Mouse (Mus musculus) urinary bladder, postnatal 14 days (tissue): Measurements from ENCODE around the gene Dnajb13.

Source experiments
- DNase-seq: peaks from one replicate; pipeline ENCODE4 v3.0.0; 2021; ENCODE audit warnings: low spot score

Dnajb13 gene

DNA sequence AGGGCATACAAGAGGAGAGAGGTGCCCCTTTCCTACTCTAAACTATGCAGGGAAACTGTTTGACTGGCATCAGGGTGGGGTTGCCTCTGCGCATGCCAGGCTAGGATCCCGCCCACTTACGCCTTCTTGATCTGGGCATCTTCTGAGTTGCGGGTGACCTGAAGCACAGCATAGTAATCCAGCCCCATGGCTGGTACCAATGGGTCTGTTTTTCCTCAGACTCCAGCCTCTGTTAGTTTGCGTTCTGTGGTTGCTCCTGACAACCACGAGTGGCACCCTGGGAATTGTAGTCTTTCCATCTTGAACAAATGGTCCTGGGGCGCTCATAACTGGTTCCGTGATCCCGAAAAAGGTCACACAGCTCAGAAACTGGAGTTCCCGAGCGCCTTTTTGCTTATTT, at the start of gene Dnajb13:
Dnajb13 (minus strand) TSS at position 388 of the 400 bp plus-strand sequence.
- no peak for DNase-seq

DNA sequence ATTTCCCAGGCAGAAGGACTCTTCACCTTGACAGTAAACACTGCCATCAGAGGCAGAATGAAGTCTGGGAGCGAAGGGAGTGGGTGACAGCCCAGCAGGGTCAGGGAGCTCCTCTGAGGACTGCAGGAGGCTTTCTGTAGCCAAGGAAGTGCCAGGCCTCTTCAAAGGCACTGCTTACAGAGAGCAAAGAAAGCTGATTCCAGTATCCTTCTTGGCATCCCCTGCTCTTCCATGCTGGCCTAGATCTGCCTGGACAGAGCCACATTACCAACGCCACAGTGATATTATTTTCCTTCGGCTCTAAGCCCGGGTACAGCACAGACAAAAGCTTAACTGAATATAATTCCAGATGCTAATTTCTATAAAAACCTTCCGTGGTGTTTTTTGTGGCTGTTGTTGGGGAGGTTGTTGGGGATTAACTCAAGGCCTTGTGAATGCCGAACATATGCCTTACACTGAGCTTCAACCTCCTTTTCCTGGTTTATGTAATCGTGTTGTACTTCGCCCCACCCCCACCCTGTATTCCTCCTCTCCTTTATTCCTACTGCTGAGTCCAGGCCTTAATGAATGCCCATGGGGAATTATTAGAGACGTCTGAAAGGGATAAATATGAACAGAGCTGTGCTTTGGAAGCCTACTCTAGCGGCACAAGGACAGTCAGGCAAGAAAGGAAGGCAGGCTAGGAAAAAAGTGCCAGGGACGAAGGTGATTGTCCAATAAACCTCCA, 47.3 kb upstream of the Dnajb13 start:
- DNase-seq, result no peak

DNA sequence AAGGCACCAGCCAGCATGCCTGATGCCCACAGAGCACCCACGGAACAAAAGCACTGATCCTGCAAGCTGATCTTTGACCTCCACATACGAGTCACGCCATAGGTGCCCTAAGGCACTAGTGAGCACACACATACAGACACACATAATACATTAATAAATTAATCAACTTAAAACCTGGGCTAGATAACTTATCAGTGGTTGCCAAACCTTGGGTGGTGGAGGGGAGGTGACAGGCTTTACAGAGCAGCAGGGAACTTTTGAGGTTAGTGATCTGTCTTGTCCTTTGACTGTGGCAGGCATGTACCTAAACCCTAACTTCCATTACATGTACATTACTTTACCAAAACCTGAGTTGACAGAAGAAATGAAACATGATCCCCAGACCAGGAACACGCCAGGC, 44.6 kb upstream of the Dnajb13 start:
- DNase-seq, result no peak

DNA sequence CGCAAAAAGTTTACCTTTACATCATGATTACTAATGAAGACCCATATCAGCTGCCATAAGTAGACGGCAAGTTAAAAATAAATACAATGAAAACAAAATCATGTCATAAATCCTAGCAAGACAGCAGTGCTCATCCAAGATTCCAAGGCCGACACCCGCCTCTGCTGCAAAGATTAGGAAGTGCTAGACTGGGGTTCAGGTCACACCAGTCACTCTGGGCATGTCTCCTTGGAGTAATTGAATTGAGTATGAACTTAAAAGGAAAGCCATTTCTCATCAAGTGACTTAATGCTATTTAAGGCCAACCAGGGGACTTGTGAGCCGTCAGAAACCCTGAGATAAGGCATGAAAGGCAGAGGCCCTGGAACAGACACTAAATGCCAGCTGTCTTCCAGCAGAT, 42.5 kb upstream of the Dnajb13 start:
- no peak for DNase-seq

DNA sequence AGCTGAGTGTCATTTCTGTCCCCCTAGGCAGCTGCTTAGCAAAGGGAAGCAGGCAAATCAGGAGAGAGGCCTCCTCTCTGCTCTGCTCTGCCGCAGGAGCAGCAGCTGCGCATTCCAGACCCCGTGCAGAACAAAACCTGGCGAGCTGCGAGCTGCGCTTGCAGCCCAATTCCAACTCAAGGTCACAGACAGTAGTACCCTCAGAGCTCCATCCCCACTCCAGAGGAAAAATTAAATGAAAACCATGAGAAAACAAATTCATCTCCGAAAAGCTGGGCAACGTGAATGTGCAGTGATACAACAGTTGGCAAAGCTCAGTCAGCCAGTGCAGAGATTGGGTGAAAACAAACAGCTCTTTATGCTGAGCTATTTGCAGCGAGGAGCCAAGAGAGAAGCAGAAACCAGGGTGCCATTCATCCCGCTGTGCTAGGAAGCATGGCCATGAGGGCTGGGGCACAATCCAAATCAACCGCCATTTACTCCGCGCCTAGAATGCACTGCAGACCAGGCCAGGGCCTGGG, 40.7 kb upstream of the Dnajb13 start:
- no peak for DNase-seq

DNA sequence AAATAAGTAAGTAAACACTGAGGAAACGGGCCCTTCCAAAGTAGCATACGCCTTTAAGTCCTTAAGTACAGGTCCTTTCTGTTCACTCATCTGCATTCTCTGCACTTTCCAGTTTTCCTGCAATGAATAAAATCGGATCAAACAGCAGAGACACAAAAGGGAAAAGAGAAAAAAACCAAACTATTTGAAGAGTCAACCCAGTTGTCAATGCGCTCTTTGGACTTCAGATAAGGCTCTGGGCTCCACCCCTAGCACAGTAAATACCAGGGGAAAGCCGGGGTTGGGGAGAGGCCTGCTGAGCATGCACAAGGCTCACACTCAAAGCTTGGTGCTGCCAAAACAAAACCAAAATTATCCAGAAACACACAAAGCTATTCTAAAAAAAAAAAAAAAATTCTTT, 40.2 kb upstream of the Dnajb13 start:
- no peak for DNase-seq

DNA sequence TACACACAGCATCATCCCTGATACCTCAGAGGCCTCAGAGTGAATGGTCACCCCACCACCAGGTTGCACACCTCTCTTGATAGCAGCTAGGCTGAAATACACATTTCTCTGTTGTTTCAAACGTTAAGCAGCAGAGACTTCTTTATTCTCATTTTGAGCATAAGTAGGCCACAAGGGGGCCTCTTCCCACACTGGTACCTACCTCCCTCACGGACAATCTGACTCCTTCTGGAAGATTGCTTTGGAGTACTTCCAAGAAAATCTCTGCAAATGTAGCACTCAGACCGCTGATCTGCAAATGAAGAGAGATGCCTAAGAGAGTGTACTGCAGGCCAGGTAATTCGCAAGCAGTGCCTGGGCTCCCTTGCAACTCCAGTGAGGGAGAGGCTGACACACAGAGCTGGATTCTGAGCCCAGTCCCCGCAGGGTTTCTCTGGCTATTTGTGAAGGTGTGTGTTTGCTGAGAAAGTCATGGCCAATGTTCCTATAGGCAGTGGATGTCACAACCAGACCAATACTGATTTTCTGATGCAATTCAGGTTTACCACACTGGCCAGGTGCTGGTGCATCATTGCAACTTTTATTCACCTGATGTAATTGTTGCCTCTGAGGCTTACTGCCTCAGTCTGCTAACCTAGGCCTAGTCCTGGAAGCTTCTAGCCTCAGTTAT, 35.7 kb upstream of the Dnajb13 start:
- peak; percentile 24 for DNase-seq

DNA sequence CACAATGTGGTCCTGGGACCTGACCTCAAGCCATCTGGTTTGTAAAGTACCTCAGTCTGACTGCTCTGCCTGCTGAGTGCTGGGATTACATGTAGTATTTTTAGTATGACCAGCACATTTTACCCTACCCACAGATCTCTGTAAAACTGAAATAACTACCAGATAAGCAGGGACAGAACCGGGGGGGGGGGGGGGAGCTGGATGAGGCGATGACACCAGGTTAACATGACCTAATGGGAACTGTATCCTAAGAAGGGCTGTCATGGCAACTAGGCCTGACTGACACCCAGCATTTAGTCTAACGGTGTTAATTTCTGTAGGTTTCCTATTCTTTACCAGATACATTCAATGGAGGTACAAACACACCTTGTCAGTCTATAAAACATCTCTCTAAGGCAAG, 35.0 kb upstream of the Dnajb13 start:
- no peak for DNase-seq

DNA sequence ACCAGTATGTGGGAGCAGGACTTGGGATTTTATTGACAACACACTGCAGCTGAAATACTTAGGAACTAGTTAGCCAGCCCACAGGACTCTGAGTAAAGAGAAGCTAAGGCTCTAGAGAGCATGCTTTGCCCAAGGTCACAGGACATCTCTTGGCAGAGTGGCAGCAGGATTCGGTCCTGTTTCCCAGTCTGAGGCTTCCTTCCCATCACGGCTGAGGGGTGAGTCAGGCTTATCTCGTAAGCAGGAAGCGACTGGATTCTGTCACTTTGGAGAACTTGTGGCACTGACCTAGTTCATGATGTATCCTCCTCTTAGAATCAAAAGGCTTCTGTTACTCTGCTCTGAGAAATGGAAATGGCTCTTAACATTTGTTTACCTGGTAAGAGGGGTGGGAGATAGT, 32.9 kb upstream of the Dnajb13 start:
- no peak for DNase-seq

DNA sequence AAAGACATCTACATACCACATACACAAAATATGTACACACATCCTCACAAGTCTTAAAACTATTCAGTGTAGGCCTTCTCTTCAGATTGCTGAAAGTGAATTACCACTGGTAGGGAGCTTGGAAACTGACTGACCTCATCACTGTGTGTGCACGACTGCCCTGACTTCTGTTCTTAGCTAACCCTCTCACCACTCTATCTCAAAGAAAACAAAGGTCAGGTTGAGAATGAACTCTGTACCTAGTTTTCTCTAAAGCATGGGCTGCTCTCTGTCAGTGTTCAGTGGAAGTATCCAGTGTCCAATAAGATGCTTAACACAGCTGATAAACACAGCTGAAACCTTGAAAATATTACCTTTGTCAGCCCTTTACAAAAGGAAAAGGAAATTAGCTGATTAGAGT, 29.7 kb upstream of the Dnajb13 start:
- no peak for DNase-seq

DNA sequence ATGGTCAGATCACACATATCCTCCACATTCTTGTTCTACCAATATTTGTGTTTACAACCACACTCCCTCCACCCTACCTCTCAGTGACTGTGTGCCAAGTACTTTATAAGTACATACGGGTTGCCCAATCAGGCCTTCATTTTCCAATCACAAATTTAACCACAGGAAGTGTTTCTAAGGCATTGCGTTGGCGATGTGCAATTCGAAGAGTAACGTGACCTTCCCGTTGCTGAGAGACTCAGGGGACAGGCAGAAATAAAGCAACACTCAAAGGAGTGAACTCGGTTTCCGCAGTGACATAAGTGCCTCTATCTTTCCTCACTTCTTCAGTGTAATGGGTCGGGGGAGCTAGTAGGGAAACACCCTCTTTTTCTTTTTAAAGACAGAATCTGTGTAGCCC, 24.8 kb upstream of the Dnajb13 start:
- DNase-seq, result no peak

DNA sequence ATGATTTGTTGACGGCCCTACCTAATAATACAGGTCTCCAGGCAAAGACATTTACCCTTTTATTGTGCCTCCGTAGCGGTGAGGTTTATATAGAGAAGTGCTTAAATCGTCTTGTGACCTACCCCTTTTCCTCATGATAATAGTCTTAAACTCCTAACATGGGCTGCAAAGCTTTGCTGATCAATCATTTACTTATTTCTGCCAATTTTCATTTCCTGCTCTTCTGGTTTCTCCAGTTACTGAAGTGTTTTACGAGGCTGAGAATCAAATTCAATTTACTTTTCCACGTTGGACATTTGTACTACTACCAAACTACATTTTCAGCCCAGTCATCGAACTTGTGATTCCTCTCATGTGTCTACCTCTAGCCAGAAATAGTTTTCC, 22.8 kb upstream of the Dnajb13 start:
- DNase-seq, result no peak

DNA sequence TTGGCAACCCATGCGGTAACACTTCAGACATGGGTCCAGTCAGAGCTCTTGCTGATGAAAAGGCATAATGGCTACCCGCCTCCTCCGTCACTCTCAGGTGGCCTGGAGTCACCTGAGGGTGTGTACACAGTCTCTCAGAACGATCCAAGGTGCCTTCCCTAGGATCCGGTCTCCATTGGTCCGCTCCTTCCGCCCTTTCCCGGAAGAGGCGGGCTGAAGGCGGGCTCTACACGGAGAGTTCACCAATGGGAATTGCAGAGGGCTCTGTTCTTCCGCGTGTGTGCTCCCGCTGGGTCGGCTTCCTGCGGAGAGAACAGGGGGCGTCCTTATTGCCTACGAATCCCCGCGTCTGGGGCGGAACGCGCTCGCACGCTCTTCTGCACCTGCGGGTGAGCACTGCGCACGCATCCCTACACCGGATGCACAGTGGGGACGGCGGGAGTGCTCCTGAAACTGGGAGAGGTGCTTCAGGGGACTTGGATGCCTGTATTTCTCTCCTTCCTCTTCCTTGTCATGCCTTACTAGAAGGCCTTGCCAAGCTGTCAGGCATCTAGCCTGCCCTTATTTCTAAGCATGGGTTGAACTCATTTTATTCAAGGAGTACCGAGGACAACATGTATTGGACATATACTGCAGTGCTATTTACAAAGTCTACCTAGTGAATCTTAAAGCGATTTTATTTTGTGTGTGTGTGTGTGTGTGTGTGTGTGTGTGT, 22.2 kb upstream of the Dnajb13 start, which contains the start of gene Coa4:
Coa4 (plus strand) TSS at position 268 of the 715 bp plus-strand sequence.
- peak; percentile 86 for DNase-seq

DNA sequence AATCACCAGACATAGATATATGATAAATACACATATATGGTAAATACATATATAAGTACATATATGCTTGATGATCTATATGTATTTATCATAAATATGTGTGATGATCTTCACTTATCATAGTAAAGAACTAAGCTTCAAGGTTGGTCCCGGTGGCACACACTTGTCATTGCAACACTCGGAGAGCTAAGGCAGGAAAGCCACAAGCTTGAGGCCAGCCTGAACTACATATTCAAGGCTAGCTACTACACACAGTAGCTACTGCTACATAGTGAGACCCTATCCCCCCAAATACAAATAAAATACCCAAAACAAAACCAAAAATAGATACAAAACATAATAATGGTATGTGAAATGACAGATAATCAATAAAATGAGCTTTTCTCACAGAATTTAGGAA, 21.1 kb upstream of the Dnajb13 start:
- no peak for DNase-seq

DNA sequence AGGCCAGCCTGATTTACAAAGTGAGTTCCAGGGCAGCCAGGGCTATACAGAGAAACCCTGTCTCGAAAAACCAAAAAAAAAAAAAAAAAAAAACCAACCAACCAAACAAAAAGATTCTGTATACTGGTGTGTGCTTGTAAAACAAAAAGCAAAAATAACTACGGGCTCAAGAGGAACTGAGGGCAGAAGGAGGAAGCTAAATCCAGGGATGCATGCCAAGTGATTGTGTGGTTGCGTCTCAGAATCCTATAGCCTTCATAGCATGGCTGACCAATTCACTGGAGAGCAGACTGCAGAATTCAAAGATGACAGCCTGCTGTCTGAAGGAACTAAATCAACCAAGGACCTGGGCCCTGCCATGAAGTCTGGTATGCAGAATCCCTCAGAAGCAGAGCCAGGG, 19.5 kb upstream of the Dnajb13 start:
- no peak for DNase-seq

DNA sequence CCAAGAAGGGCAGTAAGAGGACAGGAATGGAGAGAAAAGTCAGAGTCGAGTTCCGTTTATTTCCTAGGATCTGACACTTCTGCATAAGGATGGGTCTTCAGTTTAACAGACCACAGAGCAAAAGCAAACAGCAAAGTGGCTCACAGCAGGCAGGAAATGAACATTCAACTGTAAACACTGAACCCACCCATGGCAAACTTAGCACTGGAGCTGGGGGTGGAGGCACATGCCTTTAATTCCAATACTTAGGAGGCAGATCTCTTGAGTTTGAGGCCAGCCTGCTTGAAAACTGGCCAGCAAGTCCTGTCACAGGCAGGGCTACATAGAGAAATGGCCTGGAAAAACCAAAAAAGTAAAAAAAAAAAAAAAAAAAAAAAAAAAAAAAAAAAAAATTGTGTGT, 18.7 kb upstream of the Dnajb13 start:
- no peak for DNase-seq

DNA sequence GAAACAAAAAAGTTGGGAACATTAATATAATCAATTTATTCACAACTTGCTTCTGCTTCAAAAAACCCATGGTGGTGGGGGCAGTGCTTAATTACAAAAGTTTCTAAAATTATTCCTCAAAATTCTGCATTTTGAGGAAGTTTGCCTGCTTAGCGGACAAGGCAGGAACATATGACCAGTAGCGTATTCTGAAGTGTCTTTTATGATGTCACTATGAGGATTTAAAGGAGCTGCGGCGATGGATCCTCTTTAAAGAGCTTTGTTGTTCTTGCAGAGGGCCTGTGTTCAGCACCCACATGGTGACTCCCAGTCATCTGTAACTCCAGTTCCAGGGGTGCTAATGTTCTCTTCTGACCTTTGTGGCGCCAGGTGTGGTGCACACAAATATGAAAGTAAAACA, 16.0 kb upstream of the Dnajb13 start:
- no peak for DNase-seq

DNA sequence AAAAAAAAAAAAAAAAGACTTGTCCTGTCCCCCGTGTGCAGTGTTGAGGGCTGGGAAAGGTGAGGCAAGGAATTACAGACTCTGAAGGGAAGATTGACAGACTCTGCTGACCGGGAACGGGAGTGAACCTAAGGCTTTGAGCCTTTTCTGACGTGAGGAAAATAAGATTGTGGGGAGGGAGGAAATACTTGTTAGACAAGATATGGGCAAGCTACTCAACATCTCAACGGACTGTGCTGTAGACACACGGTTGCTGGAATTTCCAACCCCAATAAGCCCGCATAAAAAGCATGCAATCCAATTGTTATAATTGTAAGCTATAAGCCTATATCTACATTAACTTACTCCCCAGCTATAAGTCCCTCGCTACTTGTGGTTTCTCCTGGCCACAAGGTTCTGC, 9.9 kb upstream of the Dnajb13 start:
- no peak for DNase-seq

DNA sequence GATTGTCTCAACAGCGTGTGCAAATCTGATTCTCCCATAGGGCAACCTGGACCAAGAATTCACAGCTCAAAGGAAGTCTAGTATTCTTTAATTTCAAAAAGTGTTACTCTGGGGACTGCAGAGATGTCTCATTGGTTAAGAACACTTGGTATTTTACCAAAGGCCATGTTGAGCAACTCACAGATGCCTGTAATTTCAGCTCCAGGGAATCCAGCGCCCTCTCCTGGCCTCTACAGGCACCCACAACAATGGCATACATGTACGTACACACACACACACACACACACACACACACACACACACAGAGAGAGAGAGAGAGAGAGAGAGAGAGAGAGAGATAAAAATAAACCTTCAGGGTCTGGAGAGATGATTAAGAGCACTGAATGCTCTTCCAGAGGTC, 7.5 kb upstream of the Dnajb13 start:
- no peak for DNase-seq

DNA sequence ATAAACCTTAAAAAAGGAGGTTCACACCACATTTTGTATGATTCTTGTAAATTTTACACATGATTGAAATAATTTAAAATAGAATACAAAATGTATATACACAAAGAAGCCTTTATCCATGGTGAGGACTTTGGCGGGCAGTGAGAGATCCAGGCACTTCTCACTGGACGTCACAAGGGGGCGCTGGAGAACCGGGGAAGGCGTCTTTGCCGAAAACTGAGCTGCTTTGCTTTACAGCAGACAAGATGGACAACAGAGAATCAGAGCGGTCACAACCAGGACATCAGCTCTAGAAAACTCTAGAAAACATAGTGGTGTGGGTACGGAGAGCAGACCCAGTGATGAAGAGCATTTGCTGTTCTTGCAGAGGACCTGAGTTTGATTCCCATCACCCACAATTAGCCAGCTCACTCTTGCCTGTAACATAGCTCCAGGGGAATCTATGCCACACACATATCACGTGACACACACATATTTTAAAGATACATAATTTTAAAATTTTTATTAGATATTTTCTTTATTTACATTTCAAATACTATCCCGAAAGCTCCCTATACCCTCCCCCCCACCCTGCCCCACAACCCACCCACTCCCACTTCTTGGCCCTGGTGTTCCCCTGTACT, 6.0 kb upstream of the Dnajb13 start:
- peak; percentile 86 for DNase-seq

DNA sequence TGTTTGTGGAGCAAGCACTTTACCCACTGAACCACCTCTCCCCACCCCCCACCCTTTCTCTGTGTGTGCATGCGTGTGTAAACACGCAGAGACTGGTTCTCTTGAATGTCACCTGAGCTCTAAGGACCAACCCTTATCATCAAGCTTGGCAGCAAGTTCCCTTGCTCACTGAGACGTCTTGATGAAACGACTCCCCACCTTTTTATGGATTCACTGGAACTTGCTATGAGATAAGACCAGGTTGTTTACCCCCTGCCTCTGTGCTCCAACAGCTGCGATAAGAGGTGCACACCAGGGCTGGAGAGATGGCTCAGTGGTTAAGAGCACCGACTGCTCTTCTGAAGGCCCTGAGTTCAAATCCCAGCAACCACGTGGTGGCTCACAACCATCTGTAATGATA, 5.4 kb upstream of the Dnajb13 start:
- DNase-seq, result no peak

DNA sequence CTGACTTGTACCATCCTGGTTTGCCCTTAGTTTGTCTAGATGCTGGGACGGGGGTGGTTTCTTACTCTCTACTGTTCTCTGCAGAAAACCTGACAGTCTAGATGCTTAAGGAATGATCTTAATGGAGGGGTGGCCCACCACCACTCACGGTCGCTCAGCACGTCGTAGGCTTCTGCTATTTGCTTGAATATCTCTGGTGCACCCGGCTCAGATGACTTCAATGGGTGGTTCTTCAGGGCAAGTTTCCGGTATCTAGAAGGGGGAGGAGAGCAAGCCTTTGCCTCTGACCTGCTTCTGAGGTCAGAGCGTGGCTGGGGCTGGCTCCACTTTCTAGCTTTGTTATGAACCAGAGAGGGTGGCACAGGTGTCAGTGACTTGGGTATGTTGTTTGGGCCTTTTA, 3.2 kb downstream of the Dnajb13 start:
- no peak for DNase-seq

DNA sequence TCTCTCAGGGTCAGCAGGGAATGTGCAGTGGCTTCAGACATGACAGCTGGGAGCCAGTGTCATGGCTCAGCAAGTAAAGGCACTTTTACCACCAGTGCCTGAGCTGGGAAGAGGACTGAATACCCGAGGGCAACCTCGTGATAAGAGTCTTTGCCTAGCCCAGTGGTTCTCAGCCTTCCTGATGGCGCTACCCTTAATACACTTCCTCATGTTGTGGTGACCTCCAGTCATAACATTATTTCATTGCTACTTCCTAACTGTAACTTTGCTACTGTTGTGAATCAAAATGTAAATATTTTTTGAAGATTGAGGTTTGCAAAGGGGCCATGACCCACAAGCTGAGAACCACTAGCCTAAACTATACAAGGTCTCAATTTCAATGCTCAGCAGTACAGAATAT, 6.1 kb downstream of the Dnajb13 start:
- no peak for DNase-seq
